Mouse (Mus musculus): Measurements from ENCODE around the gene Ralgds. TPM values are rescaled to one million over a fixed set of nuclear protein-coding genes. Genes with fewer than 3 reads are reported as not detected.
A peak's percentile ranks its signal among the peaks of the same experiment; 100 is the strongest.

Gene Ralgds
- polyA plus RNA-seq, 1 experiment from 2014 or later: 44.8 TPM

DNA sequence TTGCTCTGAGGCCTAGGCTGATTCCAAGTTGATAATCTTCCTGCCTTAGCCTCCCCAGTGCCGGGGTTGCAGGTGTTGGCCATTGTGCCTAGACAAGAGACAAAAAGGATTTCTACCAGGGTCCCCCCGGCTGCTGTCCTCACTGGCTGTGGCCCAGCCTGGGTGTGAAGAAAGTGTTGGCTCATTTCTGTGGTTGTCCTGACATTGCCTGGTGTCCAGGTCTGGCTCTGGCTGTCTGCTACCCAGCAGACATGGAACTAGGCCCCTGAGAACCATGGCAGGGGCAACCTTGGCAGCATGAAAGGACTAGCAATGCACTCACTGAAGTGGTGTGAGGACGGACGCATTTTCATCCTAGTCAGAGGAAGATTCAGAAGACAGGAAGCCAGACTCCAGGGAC, 16.9 kb downstream of the Ralgds start:
- 75% methylated on average over 4 of the region's 4 CpGs for WGBS

DNA sequence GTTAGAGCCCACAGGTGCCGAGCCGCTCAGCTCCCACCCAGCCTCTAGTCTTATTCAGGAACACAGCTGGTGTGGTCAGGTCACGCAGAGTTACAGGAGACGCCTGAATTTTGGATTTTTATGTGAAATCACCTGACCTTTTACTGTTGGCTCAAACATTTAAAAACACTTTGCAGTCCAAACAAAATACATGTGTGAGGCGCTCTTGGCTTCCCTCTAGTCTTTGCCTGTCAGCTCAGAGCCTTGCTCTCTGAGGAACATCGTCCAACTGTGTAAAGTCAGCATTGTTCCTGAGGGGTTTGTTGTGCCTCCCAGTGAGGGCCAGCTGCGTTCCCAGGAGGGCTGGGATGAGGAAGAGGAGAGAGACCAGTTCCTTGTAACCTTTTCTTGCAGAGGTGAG, 17.4 kb downstream of the Ralgds start:
- no peak overlapping the region for H3K4me2 ChIP-seq (ENCODE audit: low read depth, low read length)
- DNase-seq (ENCODE audit: low spot score) (no peak), ATAC-seq (replicated peaks; ENCODE audit: insufficient number of reproducible peaks, low FRiP score, low TSS enrichment, low read depth) (no peak)
- WGBS: 56% methylated on average over 7 of the region's 7 CpGs
- peaks cover 10% of the 10 kb centered on the region for H3K4me1 ChIP-seq (ENCODE audit: control insufficient read depth, insufficient read depth, low read length)
- H3K27me3 ChIP-seq (ENCODE audit: control insufficient read depth, insufficient read depth, low read length): no peaks in the 10 kb centered on the region
- H3K9ac ChIP-seq (replicated peaks; ENCODE audit: low read length): no peak overlapping the region; the same call in 1 of the 2 replicates
- H3K4me3 ChIP-seq (ENCODE audit: low read depth, low read length): no peak overlapping the region
- H3K36me3 ChIP-seq (replicated peaks; ENCODE audit: control insufficient read depth, insufficient read depth, low read depth, low read length): no peaks in the 10 kb centered on the region
- H3K9me3 ChIP-seq (replicated peaks; ENCODE audit: control insufficient read depth, low read length): no peaks in the 10 kb centered on the region
- H3K27ac ChIP-seq (replicated peaks; ENCODE audit: low read depth, low read length): no peak overlapping the region

More for the DNA sequence above, 16.9 kb downstream of the Ralgds start:
- DNase-seq (ENCODE audit: low spot score) (no peak), ATAC-seq (replicated peaks; ENCODE audit: insufficient number of reproducible peaks, low FRiP score, low TSS enrichment, low read depth) (no peak)
- Histone ChIP-seq H3K9me3 (replicated peaks; ENCODE audit: control insufficient read depth, low read length) (no peaks in the 10 kb centered on the region), H3K4me2 (ENCODE audit: low read depth, low read length) (no peak overlapping the region), H3K9ac (replicated peaks; ENCODE audit: low read length) (0 out of 2 replicates have a peak overlapping the region, but pooled peaks have one; percentile 22), H3K4me3 (ENCODE audit: low read depth, low read length) (no peak overlapping the region), H3K36me3 (replicated peaks; ENCODE audit: control insufficient read depth, insufficient read depth, low read depth, low read length) (no peaks in the 10 kb centered on the region), H3K27ac (replicated peaks; ENCODE audit: low read depth, low read length) (no peak overlapping the region), H3K4me1 (ENCODE audit: control insufficient read depth, insufficient read depth, low read length) (peaks cover 11% of the 10 kb centered on the region; the same call in 1 of the 2 replicates), H3K27me3 (ENCODE audit: control insufficient read depth, insufficient read depth, low read length) (no peaks in the 10 kb centered on the region)

DNA sequence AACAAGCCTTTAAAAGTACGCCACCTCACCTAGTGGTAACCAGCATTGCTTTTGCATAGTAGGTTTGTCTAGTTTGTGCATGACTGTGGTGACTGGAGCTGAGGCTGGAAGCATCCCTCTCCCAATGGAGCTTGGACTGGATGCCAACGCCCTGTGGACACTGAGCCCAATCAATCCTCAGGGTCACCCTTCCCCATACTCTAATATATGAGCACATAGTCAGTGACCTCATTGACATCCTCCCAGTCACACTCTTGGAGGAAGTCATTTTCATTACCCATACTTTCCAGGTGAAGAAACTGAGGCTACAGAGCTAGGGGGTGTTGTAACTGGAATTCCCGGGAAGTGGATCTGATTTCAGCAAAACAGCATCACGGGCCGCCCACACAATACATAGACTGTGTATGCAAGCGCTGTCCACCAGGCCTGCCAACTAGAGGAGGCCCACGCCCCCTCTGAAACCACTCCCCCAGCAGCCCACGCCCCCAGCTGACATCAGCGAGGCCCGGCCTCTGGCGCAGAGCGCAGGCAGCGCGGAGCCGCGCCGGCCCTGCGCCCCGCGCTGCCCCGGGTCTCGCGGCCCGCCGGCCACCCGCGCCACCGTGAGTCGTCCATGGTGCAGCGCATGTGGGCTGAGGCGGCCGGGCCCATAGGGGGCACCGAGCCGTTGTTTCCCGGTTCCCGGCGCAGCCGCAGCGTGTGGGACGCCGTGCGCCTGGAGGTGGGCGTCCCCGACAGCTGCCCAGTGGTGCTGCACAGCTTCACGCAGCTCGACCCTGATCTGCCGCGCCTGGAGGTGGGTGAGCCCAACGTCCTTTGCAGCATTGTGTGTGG, 20.2 kb downstream of the Ralgds start:
- no peaks in the 10 kb centered on the region for H3K27me3 ChIP-seq (ENCODE audit: control insufficient read depth, insufficient read depth, low read length)
- H3K4me3 ChIP-seq (ENCODE audit: low read depth, low read length): peak overlapping the region; percentile 71
- H3K36me3 ChIP-seq (replicated peaks; ENCODE audit: control insufficient read depth, insufficient read depth, low read depth, low read length): no peaks in the 10 kb centered on the region
- H3K4me1 ChIP-seq (ENCODE audit: control insufficient read depth, insufficient read depth, low read length): peaks cover 7% of the 10 kb centered on the region
- H3K4me2 ChIP-seq (ENCODE audit: low read depth, low read length): peak overlapping the region; percentile 75
- 2% methylated on average over 49 of the region's 49 CpGs for WGBS
- no peaks in the 10 kb centered on the region for H3K9me3 ChIP-seq (replicated peaks; ENCODE audit: control insufficient read depth, low read length)
- peak overlapping the region; percentile 77 for H3K27ac ChIP-seq (replicated peaks; ENCODE audit: low read depth, low read length)
- peak overlapping the region; percentile 82 for H3K9ac ChIP-seq (replicated peaks; ENCODE audit: low read length)
- DNase-seq (ENCODE audit: low spot score): peak; percentile 92
- peak; percentile 85 for ATAC-seq (replicated peaks; ENCODE audit: insufficient number of reproducible peaks, low FRiP score, low TSS enrichment, low read depth)

DNA sequence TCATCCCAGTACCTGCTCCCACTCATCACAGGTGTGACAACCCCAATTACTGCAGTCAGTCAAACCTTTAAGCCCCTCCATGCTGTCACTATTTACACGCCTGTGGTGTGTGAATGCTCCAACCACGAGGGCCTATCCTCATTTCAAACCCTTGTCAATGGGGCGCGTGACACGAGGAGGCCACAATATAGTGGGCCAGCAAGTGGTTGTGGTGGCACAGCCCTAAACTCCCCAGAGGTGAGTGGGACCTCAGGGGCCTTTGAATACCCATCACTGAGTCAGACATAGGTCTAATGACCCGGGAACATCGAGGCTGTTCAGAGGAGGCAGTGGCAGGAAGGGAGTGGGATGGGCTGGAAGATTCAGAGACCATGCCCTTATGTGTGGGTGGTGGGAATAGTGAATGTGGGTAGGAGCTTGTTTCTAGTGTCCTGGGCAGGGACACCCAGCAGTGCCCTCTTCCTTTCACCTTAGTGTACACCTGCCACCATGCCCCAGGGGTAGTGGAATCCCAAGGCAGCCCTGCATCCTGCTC, 21.0 kb downstream of the Ralgds start:
- peak; percentile 5; the same call in 1 of the 2 replicates for ATAC-seq (replicated peaks; ENCODE audit: insufficient number of reproducible peaks, low FRiP score, low TSS enrichment, low read depth)
- peak overlapping the region; percentile 77 for H3K27ac ChIP-seq (replicated peaks; ENCODE audit: low read depth, low read length)

DNA sequence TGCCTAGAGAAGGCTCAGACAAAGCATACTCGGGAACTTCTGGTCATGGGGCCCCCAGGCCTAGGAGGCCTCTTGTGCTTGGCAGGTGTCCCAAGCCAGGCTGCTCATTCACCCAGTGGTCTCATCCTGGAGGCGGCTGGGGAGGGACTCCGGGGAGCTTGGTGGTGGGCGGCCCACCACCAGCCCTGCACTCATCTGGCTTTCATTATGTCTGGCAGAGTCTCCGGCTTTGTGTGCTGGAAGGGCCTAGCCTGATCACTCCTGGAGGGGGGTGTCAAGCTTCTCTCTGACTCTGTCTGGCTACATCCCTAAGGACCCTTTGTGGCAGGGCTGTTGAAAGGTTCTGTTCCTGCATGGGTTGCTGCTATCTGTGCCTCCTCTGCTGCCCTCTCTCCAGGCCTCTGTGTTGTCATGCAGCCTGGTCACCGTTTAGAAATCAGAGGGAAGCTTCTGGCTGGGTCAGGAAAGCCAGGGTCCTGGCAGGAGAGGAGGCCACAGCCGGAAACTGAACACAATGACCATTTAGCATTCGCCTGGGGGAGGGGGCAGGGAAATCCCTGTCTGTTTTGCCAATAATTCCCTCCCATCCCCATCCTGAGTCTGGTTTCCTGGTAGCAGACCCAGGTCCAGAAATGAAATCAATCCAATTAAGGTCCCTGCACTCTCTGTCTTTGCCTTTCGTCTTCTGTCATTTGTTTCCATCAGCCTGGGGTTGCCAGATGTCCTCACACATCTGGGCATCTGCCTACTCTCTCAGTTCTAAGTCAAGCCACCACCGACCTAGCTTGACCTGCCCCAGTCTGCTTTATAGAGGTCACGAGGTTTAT, 21.7 kb downstream of the Ralgds start:
- H3K36me3 ChIP-seq (replicated peaks; ENCODE audit: control insufficient read depth, insufficient read depth, low read depth, low read length): no peaks in the 10 kb centered on the region
- H3K27me3 ChIP-seq (ENCODE audit: control insufficient read depth, insufficient read depth, low read length): no peaks in the 10 kb centered on the region
- ATAC-seq (replicated peaks; ENCODE audit: insufficient number of reproducible peaks, low FRiP score, low TSS enrichment, low read depth) (peak; percentile 36; the same call in 1 of the 2 replicates), DNase-seq (ENCODE audit: low spot score) (peak; percentile 79)
- H3K9me3 ChIP-seq (replicated peaks; ENCODE audit: control insufficient read depth, low read length): no peaks in the 10 kb centered on the region
- peak overlapping the region; percentile 71 for H3K4me3 ChIP-seq (ENCODE audit: low read depth, low read length)
- peak overlapping the region; percentile 77 for H3K27ac ChIP-seq (replicated peaks; ENCODE audit: low read depth, low read length)
- 14% methylated on average over 11 of the region's 11 CpGs for WGBS
- H3K4me2 ChIP-seq (ENCODE audit: low read depth, low read length): peak overlapping the region; percentile 75
- peak overlapping the region; percentile 39 for H3K9ac ChIP-seq (replicated peaks; ENCODE audit: low read length)
- peaks cover 14% of the 10 kb centered on the region for H3K4me1 ChIP-seq (ENCODE audit: control insufficient read depth, insufficient read depth, low read length)

More for the DNA sequence above, 21.0 kb downstream of the Ralgds start:
- no peak for DNase-seq (ENCODE audit: low spot score)
- 59% methylated on average over 7 of the region's 7 CpGs for WGBS
- Histone ChIP-seq H3K9me3 (replicated peaks; ENCODE audit: control insufficient read depth, low read length) (no peaks in the 10 kb centered on the region), H3K4me1 (ENCODE audit: control insufficient read depth, insufficient read depth, low read length) (peaks cover 11% of the 10 kb centered on the region), H3K4me3 (ENCODE audit: low read depth, low read length) (peak overlapping the region; percentile 71), H3K9ac (replicated peaks; ENCODE audit: low read length) (peak overlapping the region; percentile 82), H3K36me3 (replicated peaks; ENCODE audit: control insufficient read depth, insufficient read depth, low read depth, low read length) (no peaks in the 10 kb centered on the region), H3K4me2 (ENCODE audit: low read depth, low read length) (peak overlapping the region; percentile 75), H3K27me3 (ENCODE audit: control insufficient read depth, insufficient read depth, low read length) (no peaks in the 10 kb centered on the region)

- Histone ChIP-seq H3K36me3 (replicated peaks; ENCODE audit: control insufficient read depth, insufficient read depth, low read depth, low read length) (no peaks in the 10 kb centered on the region), H3K9ac (replicated peaks; ENCODE audit: low read length) (peak overlapping the region; percentile 1), H3K4me2 (ENCODE audit: low read depth, low read length) (peak overlapping the region; percentile 22), H3K27ac (replicated peaks; ENCODE audit: low read depth, low read length) (peak overlapping the region; percentile 77), H3K9me3 (replicated peaks; ENCODE audit: control insufficient read depth, low read length) (no peaks in the 10 kb centered on the region), H3K4me3 (ENCODE audit: low read depth, low read length) (no peak overlapping the region; the same call in 1 of the 2 replicates), H3K27me3 (ENCODE audit: control insufficient read depth, insufficient read depth, low read length) (no peaks in the 10 kb centered on the region), H3K4me1 (ENCODE audit: control insufficient read depth, insufficient read depth, low read length) (peaks cover 18% of the 10 kb centered on the region)
- WGBS: 17% methylated on average over 4 of the region's 4 CpGs
- DNase-seq (ENCODE audit: low spot score) (no peak), ATAC-seq (replicated peaks; ENCODE audit: insufficient number of reproducible peaks, low FRiP score, low TSS enrichment, low read depth) (no peak)
Observed at GRCm38 (mm10) chr2:28535263-28535540, 22.3 kb downstream of the Ralgds start.

GRCm38 (mm10) chr2:28535650-28536049, 22.7 kb downstream of the Ralgds start:
- H3K4me2 ChIP-seq (ENCODE audit: low read depth, low read length): peak overlapping the region; percentile 13; the same call in 1 of the 2 replicates
- no peak overlapping the region for H3K4me3 ChIP-seq (ENCODE audit: low read depth, low read length)
- no peaks in the 10 kb centered on the region for H3K9me3 ChIP-seq (replicated peaks; ENCODE audit: control insufficient read depth, low read length)
- H3K9ac ChIP-seq (replicated peaks; ENCODE audit: low read length): peak overlapping the region; percentile 1
- no peaks in the 10 kb centered on the region for H3K27me3 ChIP-seq (ENCODE audit: control insufficient read depth, insufficient read depth, low read length)
- peaks cover 18% of the 10 kb centered on the region for H3K4me1 ChIP-seq (ENCODE audit: control insufficient read depth, insufficient read depth, low read length)
- WGBS: 34% methylated on average over 7 of the region's 7 CpGs
- DNase-seq (ENCODE audit: low spot score) (no peak), ATAC-seq (replicated peaks; ENCODE audit: insufficient number of reproducible peaks, low FRiP score, low TSS enrichment, low read depth) (no peak)
- peak overlapping the region; percentile 77 for H3K27ac ChIP-seq (replicated peaks; ENCODE audit: low read depth, low read length)
- H3K36me3 ChIP-seq (replicated peaks; ENCODE audit: control insufficient read depth, insufficient read depth, low read depth, low read length): no peaks in the 10 kb centered on the region

All from embryonic facial prominence, embryonic 11.5 days (tissue).